Mouse (Mus musculus) liver, embryonic 14.5 days (tissue): ENCODE results near the gene Bpgm. TPM values are rescaled to one million over a fixed set of nuclear protein-coding genes. Genes with fewer than 3 reads are reported as not detected.

Experiments
- ATAC-seq: fragments of 200-750 bp; cut with Nextera tagmentation; 2 replicates; pipeline ENCODE4 v1.8.0; 2017; ENCODE audit warnings: moderate number of reproducible peaks, mild to moderate bottlenecking, moderate library complexity; ENCODE audit not compliant: insufficient read depth
- DNase-seq, 3 experiments: peaks; one replicate each; pipeline ENCODE4 v3.0.0-alpha.2; 2012 to 2013; ENCODE audit warnings: low read depth in 3 of 3, low spot score in 3 of 3
- H3K27ac ChIP-seq: fragments of 300-500 bp; sonication (generic); 2 replicates; pipeline ENCODE4 v1.5.1; 2014; ENCODE audit warnings: moderate library complexity, mild to moderate bottlenecking, control low read depth, inconsistent platforms
- H3K27me3 ChIP-seq: fragments of 300-500 bp; sonication (generic); 2 replicates; pipeline ENCODE4 v1.6.1; 2014; ENCODE audit warnings: mild to moderate bottlenecking, low read length, moderate library complexity; ENCODE audit not compliant: control insufficient read depth, insufficient read depth
- H3K36me3 ChIP-seq: fragments of 300-500 bp; sonication (generic); replicated peaks from 2 replicates; pipeline ENCODE4 v1.6.1; 2014; ENCODE audit warnings: low read depth; ENCODE audit not compliant: control insufficient read depth, insufficient read depth
- H3K4me1 ChIP-seq, 2 experiments: fragments of 200-500 bp in 1 of 2; fragments of 300-500 bp in 1 of 2; sonication (generic) in 1 of 2; replicated peaks; 2 replicates each; pipeline ENCODE4 v1.6.1; 2012 to 2014; ENCODE audit warnings: antibody characterized with exemption in 1 of 2, inconsistent platforms in 1 of 2, low read length in 1 of 2; ENCODE audit not compliant: control insufficient read depth in 2 of 2, insufficient read depth in 2 of 2
- H3K4me2 ChIP-seq: fragments of 300-500 bp; sonication (generic); 2 replicates; pipeline ENCODE4 v1.6.1; 2014; ENCODE audit warnings: low read depth, mild to moderate bottlenecking, control low read depth, moderate library complexity
- H3K4me3 ChIP-seq, 2 experiments: fragments of 200-500 bp in 1 of 2; fragments of 300-500 bp in 1 of 2; sonication (generic) in 1 of 2; 2 replicates each; pipeline ENCODE4 v1.5.1; 2012 to 2014; ENCODE audit warnings: low read depth in 2 of 2, low read length in 2 of 2, mild to moderate bottlenecking in 2 of 2, control low read depth in 1 of 2, inconsistent platforms in 1 of 2, moderate library complexity in 1 of 2; ENCODE audit not compliant: insufficient read depth in 1 of 2
- H3K9ac ChIP-seq: fragments of 300-500 bp; sonication (generic); replicated peaks from 2 replicates; pipeline ENCODE4 v1.6.1; 2014; ENCODE audit warnings: mild to moderate bottlenecking, control low read depth, moderate library complexity
- H3K9me3 ChIP-seq: fragments of 300-500 bp; sonication (generic); 2 replicates; pipeline ENCODE4 v1.6.1; 2016; ENCODE audit warnings: low read length, mixed read lengths; ENCODE audit not compliant: control insufficient read depth
- CTCF ChIP-seq: IDR thresholded peaks from 2 replicates; pipeline ENCODE4 v1.5.1; 2016; ENCODE audit warnings: antibody characterized with exemption, low read depth, control low read depth
- EP300 ChIP-seq: IDR thresholded peaks from 2 replicates; pipeline ENCODE4 v1.6.1; 2016; ENCODE audit warnings: antibody characterized with exemption, low read depth
- WGBS: fragments of 180-500 bp; shearing (Covaris S2); extraction: QIAGEN DNeasy Blood & Tissue Kit; methylation state at CpG from one replicate; pipeline ENCODE4 v1.1.7; 2014; ENCODE audit not compliant: insufficient replicate concordance; 5-methylcytosine and 5-hydroxymethylcytosine counted together
- polyA plus RNA-seq, 2 experiments: library from polyadenylated mRNA; depleted of rRNA in 1 of 2; stranded (reverse) in 1 of 2; unstranded in 1 of 2; fragments of >200 nt; fragmentation: Nextera tagmentation in 1 of 2; extraction: Ambion mirVana in 1 of 2; gene quantifications; 2 replicates each; pipeline versions ENCODE4 v1.2.1 to v1.2.3; 2012 to 2014

The Bpgm gene
- polyA plus RNA-seq, 2 experiments, result 140 to 143 TPM

DNA sequence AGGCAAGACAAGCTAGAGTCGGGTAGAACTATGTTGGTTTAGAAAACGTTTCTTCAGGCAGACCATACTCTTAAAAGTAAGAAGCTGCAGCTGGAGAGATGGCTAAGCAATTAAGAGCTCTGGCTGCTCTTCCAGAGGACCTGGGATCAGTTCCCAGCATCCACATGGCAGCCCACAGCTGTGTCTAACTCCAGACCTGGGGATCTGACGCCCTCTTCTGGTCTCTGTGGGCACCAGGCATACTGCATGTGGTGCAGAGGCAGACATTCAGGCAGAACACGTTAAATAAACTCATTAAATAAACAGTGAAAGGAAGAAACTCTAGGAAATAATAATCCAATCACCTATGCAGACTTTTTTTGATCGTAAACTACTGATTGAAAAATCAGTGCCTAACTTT, 7.4 kb downstream of the Bpgm start:
- ATAC-seq (no peak), DNase-seq (no peak)
- Histone ChIP-seq H3K27ac (no peak overlapping the region), H3K4me1 (peaks cover 47 to 59% of the 10 kb centered on the region in 2 experiments), H3K9me3 (no peaks in the 10 kb centered on the region), H3K9ac (no peak overlapping the region), H3K4me3 (no peak overlapping the region), H3K36me3 (peaks cover 12% of the 10 kb centered on the region), H3K27me3 (no peaks in the 10 kb centered on the region), H3K4me2 (peak overlapping the region; percentile 20; the same call in 1 of the 2 replicates)
- TF ChIP-seq CTCF (peak; percentile 36; the same call in 1 of the 2 replicates), EP300 (no peak)
- 80% methylated on average over 5 of the region's 5 CpGs for WGBS

DNA sequence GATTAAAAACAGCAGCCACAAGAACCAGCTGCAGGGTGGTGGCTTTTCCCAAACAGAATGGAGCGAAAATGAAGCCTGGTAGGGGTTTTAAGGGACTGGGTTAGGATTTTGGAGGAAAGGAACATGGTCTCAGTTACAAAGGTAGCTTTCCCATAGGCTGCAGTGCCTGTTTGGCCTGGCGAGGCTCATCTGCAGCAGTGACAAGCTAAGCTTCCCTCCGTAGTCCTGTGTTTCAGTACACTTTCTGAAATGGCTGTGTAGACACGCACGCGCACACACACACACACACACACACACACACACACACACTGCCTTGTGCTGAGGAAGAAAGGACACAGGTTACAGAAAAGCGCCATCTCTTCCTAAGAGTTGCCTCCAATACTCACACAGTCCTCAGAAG, 7.8 kb downstream of the Bpgm start:
- Histone ChIP-seq H3K4me3 (no peak overlapping the region), H3K27me3 (no peaks in the 10 kb centered on the region), H3K27ac (no peak overlapping the region), H3K9me3 (no peaks in the 10 kb centered on the region), H3K4me1 (peaks cover 43 to 55% of the 10 kb centered on the region in 2 experiments), H3K4me2 (peak overlapping the region; percentile 20; the same call in 1 of the 2 replicates), H3K9ac (no peak overlapping the region), H3K36me3 (peaks cover 16% of the 10 kb centered on the region)
- DNase-seq (no peak), ATAC-seq (no peak)
- no peak for TF ChIP-seq EP300
- TF ChIP-seq CTCF, result no peak
- WGBS, result 85% methylated on average over 7 of the region's 7 CpGs

DNA sequence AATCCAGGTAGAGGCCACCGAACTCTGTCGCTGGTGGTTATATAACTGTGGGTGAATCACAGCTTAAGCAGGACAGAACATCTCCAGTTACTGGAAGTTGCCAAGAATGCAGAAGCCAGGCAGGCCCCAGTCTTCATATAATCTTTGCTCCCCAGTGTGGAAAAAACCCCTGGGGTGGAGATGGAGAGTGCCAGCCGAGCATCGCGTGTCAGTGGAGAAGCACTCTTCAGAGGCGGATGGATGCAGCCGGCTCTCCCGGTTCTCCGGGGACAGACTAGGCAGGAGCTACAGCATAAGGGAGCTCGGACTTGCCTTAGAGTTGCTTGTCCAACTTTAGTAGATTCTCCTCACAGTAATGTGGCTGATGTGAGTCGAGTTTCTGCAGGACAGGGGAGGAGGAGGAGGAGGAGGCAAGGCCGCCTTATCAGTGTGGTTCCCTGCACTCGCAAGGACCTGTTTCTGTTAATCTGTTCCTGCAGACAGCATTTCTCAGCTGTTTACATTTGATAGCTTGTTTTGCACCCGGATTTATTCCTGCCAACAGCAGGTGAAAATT, 10.1 kb downstream of the Bpgm start:
- no peaks in the 10 kb centered on the region for H3K27me3 ChIP-seq
- TF ChIP-seq EP300 (peak; percentile 98), CTCF (no peak)
- peak overlapping the region; percentile 12 to 33 for H3K4me3 ChIP-seq
- peak overlapping the region; percentile 69 for H3K4me2 ChIP-seq
- peak overlapping the region; percentile 64 for H3K9ac ChIP-seq
- ATAC-seq, result peak; percentile 94
- 44% methylated on average over 14 of the region's 14 CpGs for WGBS
- H3K9me3 ChIP-seq, result no peaks in the 10 kb centered on the region
- H3K4me1 ChIP-seq, result peaks cover 32 to 38% of the 10 kb centered on the region in 2 experiments
- H3K27ac ChIP-seq, result peak overlapping the region; percentile 88
- peak; percentile 81 to 87 (median 85) for DNase-seq
- H3K36me3 ChIP-seq, result peaks cover 21% of the 10 kb centered on the region

DNA sequence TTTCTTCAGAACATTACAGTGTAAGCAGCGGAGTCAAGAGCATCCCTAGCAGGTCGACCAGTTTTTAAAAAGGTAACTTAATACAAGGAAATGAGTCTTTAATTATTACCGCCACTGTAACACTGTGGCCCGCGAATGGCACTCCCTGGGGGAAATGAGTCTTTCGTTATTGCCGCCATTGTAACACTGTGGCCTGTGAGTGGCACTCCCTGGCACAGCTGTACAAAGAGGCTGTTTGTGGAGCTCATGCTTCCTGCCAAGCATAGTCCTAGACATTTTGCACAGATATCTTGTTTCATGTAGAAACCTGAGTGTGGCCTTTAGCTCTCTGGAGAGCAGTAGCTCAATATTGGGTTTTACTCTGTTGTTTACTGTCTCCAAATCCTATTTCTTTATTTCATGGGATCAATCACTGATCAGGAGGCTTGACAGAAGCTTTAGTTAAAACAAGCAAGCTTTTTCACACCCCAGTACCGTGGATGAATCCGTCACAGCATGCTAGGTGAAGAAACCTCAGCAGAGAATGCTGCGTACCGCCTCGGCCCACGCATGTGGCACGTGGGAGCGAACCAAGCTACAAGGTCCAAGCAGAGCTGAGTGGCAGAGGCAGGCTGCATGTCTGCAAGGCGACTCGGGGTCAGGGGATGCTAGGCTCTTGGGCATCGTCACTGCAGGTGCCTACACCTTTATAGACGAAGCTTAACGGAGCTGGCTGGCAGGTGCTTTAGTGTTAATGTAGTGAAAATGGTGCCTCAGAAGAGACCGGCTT, 17.5 kb downstream of the Bpgm start:
- ATAC-seq, result no peak

DNA sequence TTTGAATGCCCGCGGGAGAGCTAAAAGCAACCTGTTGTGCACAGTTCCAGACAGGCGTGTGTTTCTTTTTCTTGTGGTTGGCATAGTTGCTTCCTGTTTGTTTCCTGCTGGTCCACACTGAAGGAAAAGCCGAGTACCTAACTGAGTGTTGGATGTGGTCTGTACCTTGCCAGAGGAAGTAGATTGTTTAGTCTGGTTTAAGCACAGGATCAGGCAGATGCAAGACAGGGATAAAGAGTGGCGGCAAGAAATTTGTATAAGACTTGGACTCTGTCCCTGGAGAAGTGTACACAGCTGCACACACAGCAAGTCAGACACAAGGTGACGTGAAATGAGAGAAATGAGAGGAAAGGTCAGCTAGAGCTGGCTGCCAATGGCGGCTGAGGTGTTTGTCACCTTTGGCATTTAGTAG, 19.1 kb downstream of the Bpgm start:
- H3K4me1 ChIP-seq, result peaks cover 0 to 5% of the 10 kb centered on the region in 2 experiments; a peak in 2 of 4 replicates
- peaks cover 3% of the 10 kb centered on the region; the same call in 1 of the 2 replicates for H3K36me3 ChIP-seq
- no peak for ATAC-seq
- TF ChIP-seq CTCF (no peak), EP300 (no peak)
- H3K27me3 ChIP-seq, result no peaks in the 10 kb centered on the region
- H3K4me3 ChIP-seq, result no peak overlapping the region
- H3K9ac ChIP-seq, result no peak overlapping the region
- H3K27ac ChIP-seq, result no peak overlapping the region
- no peaks in the 10 kb centered on the region for H3K9me3 ChIP-seq
- no peak for DNase-seq
- no peak overlapping the region for H3K4me2 ChIP-seq
- 25% methylated on average over 7 of the region's 7 CpGs for WGBS

More for the DNA sequence above, 17.5 kb downstream of the Bpgm start:
- Histone ChIP-seq H3K27ac (no peak overlapping the region), H3K9ac (no peak overlapping the region), H3K4me1 (peaks cover 0 to 5% of the 10 kb centered on the region in 2 experiments; a peak in 2 of 4 replicates), H3K4me3 (no peak overlapping the region), H3K9me3 (no peaks in the 10 kb centered on the region), H3K36me3 (peaks cover 11% of the 10 kb centered on the region), H3K4me2 (no peak overlapping the region), H3K27me3 (no peaks in the 10 kb centered on the region)
- DNase-seq, result no peak
- TF ChIP-seq CTCF, result no peak
- TF ChIP-seq EP300, result no peak
- WGBS, result 87% methylated on average over 21 of the region's 21 CpGs
